Mouse (Mus musculus): Measurements from ENCODE around the gene Nup155. TPM values are rescaled to one million over a fixed set of nuclear protein-coding genes. Genes with fewer than 3 reads are reported as not detected.
A peak's percentile ranks its signal among the peaks of the same experiment; 100 is the strongest.

The Nup155 gene
- polyA plus RNA-seq, 1 experiment, result 0.07 TPM

GRCm38 (mm10) chr15:8168591-8169265 is 59.7 kb downstream of the Nup155 start, which contains the start of gene Cplane1:
Gene Cplane1 (plus strand): TSS chr15:8169106.
- TF ChIP-seq TAL1 (IDR thresholded peaks at IDR 0.05; ENCODE audit: low read length), result no peak
- TF ChIP-seq GATA1 (IDR thresholded peaks at IDR 0.05; ENCODE audit: low read length), result no peak
- Histone ChIP-seq H3K4me1 (ENCODE audit: control insufficient read depth) (peaks cover 13% of the 10 kb centered on the region), H3K9me3 (ENCODE audit: control insufficient read depth, low read length) (no peaks in the 10 kb centered on the region), H3K4me3 (replicated peaks) (peak within 1 kb of the TSS; percentile 80), H3K27me3 (ENCODE audit: control insufficient read depth) (peaks cover 6% of the 10 kb centered on the region), H3K36me3 (ENCODE audit: control insufficient read depth) (no peaks in the 10 kb centered on the region)

- TF ChIP-seq TAL1 (IDR thresholded peaks at IDR 0.05; ENCODE audit: low read length) (no peak), GATA1 (IDR thresholded peaks at IDR 0.05; ENCODE audit: low read length) (no peak)
- Histone ChIP-seq H3K4me1 (ENCODE audit: control insufficient read depth) (peaks cover 13% of the 10 kb centered on the region), H3K9me3 (ENCODE audit: control insufficient read depth, low read length) (no peaks in the 10 kb centered on the region), H3K36me3 (ENCODE audit: control insufficient read depth) (no peaks in the 10 kb centered on the region), H3K4me3 (replicated peaks) (peak overlapping the region; percentile 80), H3K27me3 (ENCODE audit: control insufficient read depth) (peaks cover 6% of the 10 kb centered on the region)
These were observed 60.2 kb downstream of the Nup155 start for GRCm38 (mm10) chr15:8169266-8169746.

- Histone ChIP-seq H3K4me3 (replicated peaks) (no peak overlapping the region), H3K4me1 (ENCODE audit: control insufficient read depth) (peaks cover 2% of the 10 kb centered on the region), H3K9me3 (ENCODE audit: control insufficient read depth, low read length) (no peaks in the 10 kb centered on the region), H3K27me3 (ENCODE audit: control insufficient read depth) (no peaks in the 10 kb centered on the region), H3K36me3 (ENCODE audit: control insufficient read depth) (no peaks in the 10 kb centered on the region)
- TF ChIP-seq TAL1 (IDR thresholded peaks at IDR 0.05; ENCODE audit: low read length) (no peak), GATA1 (IDR thresholded peaks at IDR 0.05; ENCODE audit: low read length) (no peak)
These were observed 80.5 kb downstream of the Nup155 start for GRCm38 (mm10) chr15:8189563-8189962.

- Histone ChIP-seq H3K9me3 (ENCODE audit: control insufficient read depth, low read length) (no peaks in the 10 kb centered on the region), H3K36me3 (ENCODE audit: control insufficient read depth) (no peaks in the 10 kb centered on the region), H3K27me3 (ENCODE audit: control insufficient read depth) (no peaks in the 10 kb centered on the region), H3K4me1 (ENCODE audit: control insufficient read depth) (peaks cover 2% of the 10 kb centered on the region), H3K4me3 (replicated peaks) (no peak overlapping the region)
- no peak for TF ChIP-seq TAL1 (IDR thresholded peaks at IDR 0.05; ENCODE audit: low read length)
- no peak for TF ChIP-seq GATA1 (IDR thresholded peaks at IDR 0.05; ENCODE audit: low read length)
These were observed 81.4 kb downstream of the Nup155 start for GRCm38 (mm10) chr15:8190435-8190834.

GRCm38 (mm10) chr15:8200317-8200716 is 91.2 kb downstream of the Nup155 start:
- no peaks in the 10 kb centered on the region for H3K27me3 ChIP-seq (ENCODE audit: control insufficient read depth)
- TF ChIP-seq GATA1 (IDR thresholded peaks at IDR 0.05; ENCODE audit: low read length), result no peak
- TF ChIP-seq TAL1 (IDR thresholded peaks at IDR 0.05; ENCODE audit: low read length), result no peak
- H3K4me1 ChIP-seq (ENCODE audit: control insufficient read depth), result no peaks in the 10 kb centered on the region
- no peak overlapping the region for H3K4me3 ChIP-seq (replicated peaks)
- H3K9me3 ChIP-seq (ENCODE audit: control insufficient read depth, low read length), result peaks cover 3% of the 10 kb centered on the region; the same call in 1 of the 2 replicates
- H3K36me3 ChIP-seq (ENCODE audit: control insufficient read depth), result no peaks in the 10 kb centered on the region; the same call in 1 of the 2 replicates

DNA sequence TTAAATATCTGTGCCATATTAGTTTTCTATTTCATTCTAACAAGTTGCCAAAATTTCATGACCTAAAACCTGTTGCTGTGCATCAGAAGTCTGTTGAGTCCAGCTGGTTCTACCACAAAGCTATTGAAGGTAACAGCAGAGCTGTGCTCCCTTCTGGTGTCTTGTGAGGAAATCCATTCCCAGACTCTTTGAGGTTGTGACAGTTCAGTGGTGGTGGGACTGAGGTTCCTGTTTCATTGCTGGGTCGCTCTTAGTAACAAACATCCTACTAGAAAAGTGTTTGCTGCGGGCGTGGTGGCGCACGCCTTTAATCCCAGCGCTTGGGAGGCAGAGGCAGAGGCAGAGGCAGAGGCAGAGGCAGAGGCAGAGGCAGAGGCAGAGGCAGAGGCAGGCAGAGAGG is 99.3 kb downstream of the Nup155 start:
- Histone ChIP-seq H3K27me3 (ENCODE audit: control insufficient read depth) (no peaks in the 10 kb centered on the region), H3K4me3 (replicated peaks) (no peak overlapping the region), H3K36me3 (ENCODE audit: control insufficient read depth) (no peaks in the 10 kb centered on the region; the same call in 1 of the 2 replicates), H3K9me3 (ENCODE audit: control insufficient read depth, low read length) (no peaks in the 10 kb centered on the region), H3K4me1 (ENCODE audit: control insufficient read depth) (no peaks in the 10 kb centered on the region)
- TF ChIP-seq GATA1 (IDR thresholded peaks at IDR 0.05; ENCODE audit: low read length) (no peak), TAL1 (IDR thresholded peaks at IDR 0.05; ENCODE audit: low read length) (no peak)

Other genes with a start within 250 kb of the Nup155 start
- gene Wdr70, start 10.1 kb upstream of the Nup155 start, polyA plus RNA-seq (2012), result 4.9 and 5.1 TPM in 2 replicates
- 0.01 and 0.02 TPM in 2 replicates for gene Cplane1, start 59.8 kb downstream of the Nup155 start, polyA plus RNA-seq (2012)